8 mouse cellular contexts compared by ENCODE assay signal in the genomic region with DNA sequence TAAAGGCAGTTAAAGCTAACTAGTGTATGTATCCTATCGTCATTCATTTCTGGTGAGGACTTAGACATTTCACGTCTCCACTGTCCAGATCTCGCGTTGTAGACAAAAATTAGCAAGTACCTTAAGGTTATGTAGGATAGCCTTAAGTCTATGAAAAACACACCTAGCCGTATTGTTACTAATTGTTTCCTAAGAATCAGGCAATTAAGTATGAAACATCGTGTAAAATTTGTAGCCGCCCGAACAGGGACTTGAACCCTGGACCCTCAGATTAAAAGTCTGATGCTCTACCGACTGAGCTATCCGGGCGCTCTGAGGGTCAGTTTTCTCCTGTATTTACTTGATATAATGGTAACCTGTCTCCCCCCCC. TPM values are rescaled to one million over a fixed set of nuclear protein-coding genes. Genes with fewer than 3 reads are reported as not detected.
A peak's percentile ranks its signal among the peaks of the same experiment; 100 is the strongest.
DNase-seq lines count a peak whose midpoint lies in the region; ATAC-seq lines count a peak whose summit lies in the region.

No protein-coding gene starts in this region.

- H3K4me2 ChIP-seq in forebrain, embryonic 14.5 days (ENCODE audit: low read length), result peak overlapping the region; percentile 65
- peak overlapping the region; percentile 61 for H3K4me2 ChIP-seq in hindbrain, embryonic 13.5 days
- peak overlapping the region; percentile 55 for H3K4me2 ChIP-seq in stomach, embryonic 15.5 days

- peaks cover 6% of the 10 kb centered on the region for H3K4me1 ChIP-seq in forebrain, embryonic 14.5 days (ENCODE audit: control insufficient read depth, insufficient read depth, low read length)
- H3K4me1 ChIP-seq in hindbrain, embryonic 13.5 days (replicated peaks), result peaks cover 13% of the 10 kb centered on the region
- peaks cover 54% of the 10 kb centered on the region for H3K4me1 ChIP-seq in megakaryocyte, embryonic 14.5 days
- peaks cover 8% of the 10 kb centered on the region; the same call in 1 of the 2 replicates for H3K4me1 ChIP-seq in stomach, embryonic 15.5 days

- intact Hi-C loops in left cerebral cortex, postnatal 36 days (cut with DNase I), result no loop called here

- H3K36me3 ChIP-seq in forebrain, embryonic 14.5 days (ENCODE audit: control insufficient read depth, insufficient read depth, low read length), result no peaks in the 10 kb centered on the region
- H3K36me3 ChIP-seq in hindbrain, embryonic 13.5 days, result no peaks in the 10 kb centered on the region
- no peaks in the 10 kb centered on the region for H3K36me3 ChIP-seq in megakaryocyte, embryonic 14.5 days (replicated peaks; ENCODE audit: low read length)
- H3K36me3 ChIP-seq in stomach, embryonic 15.5 days, result no peaks in the 10 kb centered on the region

- peak overlapping the region; percentile 46 for H3K4me3 ChIP-seq in forebrain, embryonic 14.5 days (ENCODE audit: low read depth, low read length)
- peak overlapping the region; percentile 45 for H3K4me3 ChIP-seq in hindbrain, embryonic 13.5 days
- peak overlapping the region; percentile 90 for H3K4me3 ChIP-seq in megakaryocyte, embryonic 14.5 days (replicated peaks)
- peak overlapping the region; percentile 57 for H3K4me3 ChIP-seq in stomach, embryonic 15.5 days (replicated peaks)

- peak; percentile 64 to 73 for DNase-seq in left cerebral cortex, adult 18-20 months (ENCODE audit: low spot score in 2 of 2)
- DNase-seq in left cerebral cortex, adult 11 months (ENCODE audit: low spot score), result no peak
- DNase-seq in cerebellum, adult 11-12 months, result peak; percentile 56
- peak; percentile 70 for DNase-seq in forebrain, embryonic 14.5 days (ENCODE audit: low spot score)
- peak; percentile 37 to 49 for DNase-seq in left cerebral cortex, postnatal 36 days (ENCODE audit: low spot score in 2 of 2)

- 2% methylated on average over 11 of the region's 11 CpGs for WGBS in forebrain, embryonic 14.5 days
- WGBS in hindbrain, embryonic 13.5 days, result 1% methylated on average over 11 of the region's 11 CpGs
- WGBS in stomach, embryonic 15.5 days, result 2% methylated on average over 11 of the region's 11 CpGs

- H3K27me3 ChIP-seq in forebrain, embryonic 14.5 days (replicated peaks; ENCODE audit: control insufficient read depth, insufficient read depth, low read length), result no peaks in the 10 kb centered on the region
- H3K27me3 ChIP-seq in hindbrain, embryonic 13.5 days, result no peaks in the 10 kb centered on the region
- no peaks in the 10 kb centered on the region for H3K27me3 ChIP-seq in megakaryocyte, embryonic 14.5 days (replicated peaks)
- no peaks in the 10 kb centered on the region for H3K27me3 ChIP-seq in stomach, embryonic 15.5 days (replicated peaks)

- peak; percentile 77 for ATAC-seq in forebrain, embryonic 14.5 days
- peak; percentile 55 for ATAC-seq in hindbrain, embryonic 13.5 days (ENCODE audit: low FRiP score)
- peak; percentile 63 for ATAC-seq in stomach, embryonic 15.5 days (ENCODE audit: insufficient read depth, low FRiP score, low read depth)

- H3K9me3 ChIP-seq in forebrain, embryonic 14.5 days (replicated peaks; ENCODE audit: control insufficient read depth, low read length), result no peaks in the 10 kb centered on the region
- no peaks in the 10 kb centered on the region for H3K9me3 ChIP-seq in hindbrain, embryonic 13.5 days
- H3K9me3 ChIP-seq in megakaryocyte, embryonic 14.5 days, result no peaks in the 10 kb centered on the region
- H3K9me3 ChIP-seq in stomach, embryonic 15.5 days, result no peaks in the 10 kb centered on the region

- H3K9ac ChIP-seq in forebrain, embryonic 14.5 days (ENCODE audit: low read length), result no peak overlapping the region
- H3K9ac ChIP-seq in hindbrain, embryonic 13.5 days, result no peak overlapping the region
- H3K9ac ChIP-seq in stomach, embryonic 15.5 days, result no peak overlapping the region

- no peak overlapping the region for H3K27ac ChIP-seq in forebrain, embryonic 14.5 days (ENCODE audit: low read depth, low read length)
- H3K27ac ChIP-seq in hindbrain, embryonic 13.5 days, result no peak overlapping the region
- peak overlapping the region; percentile 75 for H3K27ac ChIP-seq in stomach, embryonic 15.5 days

RNA-seq across cellular contexts. Expression of a gene that starts 3.7 kb away (rescaled TPM):
- 10 to 100 TPM; 76.8 to 77.9 TPM for total RNA-seq in left cerebral cortex, adult 18-20 months (2021)
- 35.7 and 47.9 TPM in 2 replicates for polyA plus RNA-seq in forebrain, embryonic 14.5 days (2014; fragmentation: Nextera tagmentation; extraction: Ambion mirVana)
- polyA plus RNA-seq in hindbrain, embryonic 13.5 days (2015; fragmentation: Nextera tagmentation; extraction: Ambion mirVana), result 41.5 and 48.0 TPM in 2 replicates
- 10 to 100 TPM; 63.2 to 91.1 TPM for total RNA-seq in left cerebral cortex, postnatal 36 days (2021)
- polyA plus RNA-seq in megakaryocyte, embryonic 14.5 days (2012; ENCODE audit: insufficient read depth, low replicate concordance), result 7.3 TPM in 1 of 2 replicates, not detected in the other
- polyA plus RNA-seq in stomach, embryonic 15.5 days (2015; fragmentation: Nextera tagmentation; extraction: Ambion mirVana), result 33.3 and 34.9 TPM in 2 replicates

RNA-seq across cellular contexts. Expression of a gene that starts 11.4 kb away (rescaled TPM):
- 10 to 100 TPM; 14.6 to 15.2 TPM for total RNA-seq in left cerebral cortex, adult 18-20 months (2021)
- polyA plus RNA-seq in forebrain, embryonic 14.5 days (2014; fragmentation: Nextera tagmentation; extraction: Ambion mirVana), result 9.6 and 11.6 TPM in 2 replicates
- 14.6 and 15.3 TPM in 2 replicates for polyA plus RNA-seq in hindbrain, embryonic 13.5 days (2015; fragmentation: Nextera tagmentation; extraction: Ambion mirVana)
- 10 to 100 TPM; 12.4 to 18.6 TPM for total RNA-seq in left cerebral cortex, postnatal 36 days (2021)
- polyA plus RNA-seq in megakaryocyte, embryonic 14.5 days (2012; ENCODE audit: insufficient read depth, low replicate concordance), result 0.56 and 0.73 TPM in 2 replicates
- polyA plus RNA-seq in stomach, embryonic 15.5 days (2015; fragmentation: Nextera tagmentation; extraction: Ambion mirVana), result 8.3 and 10.7 TPM in 2 replicates
